Mouse (Mus musculus): Measurements from ENCODE around the gene Lhcgr. TPM values are rescaled to one million over a fixed set of nuclear protein-coding genes. Genes with fewer than 3 reads are reported as not detected.
A peak's percentile ranks its signal among the peaks of the same experiment; 100 is the strongest.
"Not testable (repeated sequence)": the region's sequence is repeated elsewhere in the genome, so short reads cannot be mapped to it uniquely, and the experiment has no call there.

Lhcgr gene
- total RNA-seq (2021): not detected
- long read RNA-seq, experiment 1: 0 reads
- long read RNA-seq, experiment 2: 0 reads

- DNase-seq: peak; percentile 3 to 14
These were observed at the start of gene Lhcgr for GRCm38 (mm10) chr17:88791440-88792152. Gene Lhcgr, minus strand, starts transcription at chr17:88791990.

GRCm38 (mm10) chr17:88817601-88818000 is 25.8 kb upstream of the Lhcgr start:
- DNase-seq: no peak

- not testable (repeated sequence) for DNase-seq
These were observed 21.2 kb upstream of the Lhcgr start for GRCm38 (mm10) chr17:88812943-88813342.

- no peak for DNase-seq
These were observed 19.0 kb upstream of the Lhcgr start for GRCm38 (mm10) chr17:88810807-88811206.

GRCm38 (mm10) chr17:88806421-88806820 is 14.6 kb upstream of the Lhcgr start:
- DNase-seq: no peak

- DNase-seq: peak; percentile 58 to 69
These were observed 11.7 kb upstream of the Lhcgr start for GRCm38 (mm10) chr17:88803441-88803840.

GRCm38 (mm10) chr17:88790680-88791079 is 1.1 kb downstream of the Lhcgr start:
- DNase-seq: no peak

GRCm38 (mm10) chr17:88788392-88788791 is 3.4 kb downstream of the Lhcgr start:
- DNase-seq: no peak

- DNase-seq: no peak
These were observed 4.9 kb downstream of the Lhcgr start for GRCm38 (mm10) chr17:88786881-88787280.

GRCm38 (mm10) chr17:88786385-88786784 is 5.4 kb downstream of the Lhcgr start:
- DNase-seq: no peak

- no peak for DNase-seq
These were observed 12.6 kb downstream of the Lhcgr start for GRCm38 (mm10) chr17:88779148-88779547.

GRCm38 (mm10) chr17:88774103-88774526 is 17.7 kb downstream of the Lhcgr start:
- DNase-seq: no peak

- DNase-seq: no peak
These were observed 21.7 kb downstream of the Lhcgr start for GRCm38 (mm10) chr17:88770081-88770480.

GRCm38 (mm10) chr17:88769283-88769859 is 22.4 kb downstream of the Lhcgr start:
- DNase-seq: no peak

GRCm38 (mm10) chr17:88766857-88767256 is 24.9 kb downstream of the Lhcgr start:
- no peak for DNase-seq

- DNase-seq: no peak
These were observed 27.7 kb downstream of the Lhcgr start for GRCm38 (mm10) chr17:88764136-88764485.

GRCm38 (mm10) chr17:88763396-88764135 is 28.2 kb downstream of the Lhcgr start:
- DNase-seq: no peak

GRCm38 (mm10) chr17:88758003-88758437 is 33.8 kb downstream of the Lhcgr start:
- no peak for DNase-seq

GRCm38 (mm10) chr17:88755776-88756175 is 36.0 kb downstream of the Lhcgr start:
- DNase-seq: peak in 1 of 2 experiments; percentile 6

GRCm38 (mm10) chr17:88753472-88753857 is 38.3 kb downstream of the Lhcgr start:
- no peak for DNase-seq

GRCm38 (mm10) chr17:88752827-88753471 is 38.8 kb downstream of the Lhcgr start:
- peak; percentile 31 to 54 for DNase-seq

GRCm38 (mm10) chr17:88749646-88750045 is 42.1 kb downstream of the Lhcgr start:
- no peak for DNase-seq

GRCm38 (mm10) chr17:88706231-88706649 is 85.5 kb downstream of the Lhcgr start:
- DNase-seq: no peak

Data from adrenal gland, postnatal 36 days (tissue).